Mouse (Mus musculus) ES-CJ7 (cell line): ENCODE results near the gene Hap1.
A peak's percentile ranks its signal among the peaks of the same experiment; 100 is the strongest.
"Not testable (repeated sequence)": the region's sequence is repeated elsewhere in the genome, so short reads cannot be mapped to it uniquely, and the experiment has no call there.

Source experiments
- DNase-seq: peaks from one replicate; pipeline ENCODE4 v3.0.0; 2011; ENCODE audit warnings: low read depth, low spot score

The Hap1 gene

GRCm38 (mm10) chr11:100355151-100355951, 577 bp downstream of the Hap1 start:
- peak; percentile 83 for DNase-seq

- DNase-seq: peak; percentile 68
Measured at GRCm38 (mm10) chr11:100352076-100352857, 3.7 kb downstream of the Hap1 start.

- DNase-seq: no peak
Measured at GRCm38 (mm10) chr11:100344269-100344668, 11.7 kb downstream of the Hap1 start.

GRCm38 (mm10) chr11:100335731-100336130, 20.2 kb downstream of the Hap1 start:
- no peak for DNase-seq

GRCm38 (mm10) chr11:100333944-100334457, 21.9 kb downstream of the Hap1 start, which contains the start of gene Gast:
Gene Gast (plus strand): TSS chr11:100334407.
- peak; percentile 37 for DNase-seq

GRCm38 (mm10) chr11:100332766-100333515, 23.0 kb downstream of the Hap1 start:
- no peak for DNase-seq

GRCm38 (mm10) chr11:100330816-100331375, 25.0 kb downstream of the Hap1 start:
- DNase-seq: not testable (repeated sequence)

- no peak for DNase-seq
Measured at GRCm38 (mm10) chr11:100330235-100330634, 25.7 kb downstream of the Hap1 start.

GRCm38 (mm10) chr11:100327761-100328160, 28.2 kb downstream of the Hap1 start:
- no peak for DNase-seq

- no peak for DNase-seq
Measured at GRCm38 (mm10) chr11:100327316-100327715, 28.6 kb downstream of the Hap1 start.

- DNase-seq: no peak
Measured at GRCm38 (mm10) chr11:100325062-100325629, 30.8 kb downstream of the Hap1 start.

GRCm38 (mm10) chr11:100323578-100323977, 32.4 kb downstream of the Hap1 start:
- peak; percentile 92 for DNase-seq

- DNase-seq: no peak
Measured at GRCm38 (mm10) chr11:100322591-100323258, 33.2 kb downstream of the Hap1 start.

- not testable (repeated sequence) for DNase-seq
Measured at GRCm38 (mm10) chr11:100321479-100322305, 34.2 kb downstream of the Hap1 start.

- not testable (repeated sequence) for DNase-seq
Measured at GRCm38 (mm10) chr11:100320701-100321410, 35.1 kb downstream of the Hap1 start.

- DNase-seq: peak; percentile 98
Measured at GRCm38 (mm10) chr11:100320172-100320630, 35.7 kb downstream of the Hap1 start.

GRCm38 (mm10) chr11:100319492-100320171, 36.3 kb downstream of the Hap1 start, which contains the start of gene Eif1:
Gene Eif1 (plus strand): TSS chr11:100319885.
- peak; percentile 100 for DNase-seq
